Mouse (Mus musculus): Measurements from ENCODE around the gene Drd1. TPM values are rescaled to one million over a fixed set of nuclear protein-coding genes. Genes with fewer than 3 reads are reported as not detected.
A peak's percentile ranks its signal among the peaks of the same experiment; 100 is the strongest.

Gene Drd1
- polyA plus RNA-seq (2016; fragmentation: Nextera tagmentation; extraction: Ambion mirVana): 0.61 and 0.86 TPM in 2 replicates

DNA sequence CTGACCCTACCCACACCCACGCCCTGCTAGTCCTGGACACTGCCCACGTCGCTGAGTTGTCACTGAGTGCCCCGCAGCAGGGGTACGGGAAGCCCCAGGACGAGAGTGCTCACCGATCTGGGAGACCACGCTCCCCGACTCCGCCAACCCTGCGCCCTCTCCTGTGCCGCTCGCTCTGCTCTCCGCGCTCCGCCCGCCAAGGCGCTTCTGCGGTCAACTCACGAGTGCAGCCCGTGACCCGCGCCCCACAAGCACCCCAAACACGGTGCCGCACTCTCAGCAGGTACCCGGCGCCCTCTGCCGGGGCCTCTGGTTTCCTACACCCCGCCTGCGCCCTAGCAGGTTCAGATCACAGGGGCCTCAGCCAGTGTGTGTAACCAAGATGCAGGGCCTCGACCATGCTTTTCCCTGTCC, at the start of gene Drd1:
Gene Drd1, minus strand, starts transcription at position 258 of the 414 bp plus-strand sequence.
- H3K27me3 ChIP-seq (ENCODE audit: insufficient read depth, poor library complexity, severe bottlenecking): peaks cover 37% of the 10 kb centered on the region
- under 1% methylated on average over 31 of the region's 31 CpGs for WGBS
- peak within 1 kb of the TSS; percentile 66; the same call in 1 of the 2 replicates for H3K27ac ChIP-seq
- peak within 1 kb of the TSS; percentile 68 for H3K4me3 ChIP-seq
- peaks cover 15% of the 10 kb centered on the region for H3K4me1 ChIP-seq (replicated peaks)
- H3K9me3 ChIP-seq: no peaks in the 10 kb centered on the region
- peak; percentile 75 for DNase-seq (ENCODE audit: low spot score)
- H3K36me3 ChIP-seq: no peaks in the 10 kb centered on the region

DNA sequence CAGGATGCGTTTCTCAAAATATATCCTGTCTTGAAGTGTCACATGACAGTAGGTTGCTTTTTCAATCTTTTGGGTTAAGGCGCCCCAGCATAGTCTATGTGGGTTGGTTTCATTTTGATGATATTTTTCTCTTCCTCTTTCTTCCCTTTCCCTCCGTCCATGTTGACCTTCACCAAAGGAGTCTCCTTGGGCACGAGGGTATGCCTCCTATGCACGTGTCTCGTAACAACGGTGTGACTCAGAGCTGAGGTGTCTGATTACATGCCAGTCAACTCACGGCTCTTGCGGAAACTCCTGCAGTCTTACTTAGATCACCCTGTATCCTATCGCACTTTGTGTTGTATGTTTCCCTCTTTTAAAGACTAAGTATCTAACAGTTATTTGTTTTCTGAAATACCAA, 48.4 kb upstream of the Drd1 start:
- peaks cover 81% of the 10 kb centered on the region for H3K36me3 ChIP-seq
- no peak overlapping the region for H3K27ac ChIP-seq
- no peak for DNase-seq (ENCODE audit: low spot score)
- no peaks in the 10 kb centered on the region for H3K9me3 ChIP-seq
- H3K4me1 ChIP-seq (replicated peaks): no peaks in the 10 kb centered on the region
- WGBS: 82% methylated on average over 10 of the region's 10 CpGs
- no peaks in the 10 kb centered on the region for H3K27me3 ChIP-seq (ENCODE audit: insufficient read depth, poor library complexity, severe bottlenecking)
- no peak overlapping the region for H3K4me3 ChIP-seq

DNA sequence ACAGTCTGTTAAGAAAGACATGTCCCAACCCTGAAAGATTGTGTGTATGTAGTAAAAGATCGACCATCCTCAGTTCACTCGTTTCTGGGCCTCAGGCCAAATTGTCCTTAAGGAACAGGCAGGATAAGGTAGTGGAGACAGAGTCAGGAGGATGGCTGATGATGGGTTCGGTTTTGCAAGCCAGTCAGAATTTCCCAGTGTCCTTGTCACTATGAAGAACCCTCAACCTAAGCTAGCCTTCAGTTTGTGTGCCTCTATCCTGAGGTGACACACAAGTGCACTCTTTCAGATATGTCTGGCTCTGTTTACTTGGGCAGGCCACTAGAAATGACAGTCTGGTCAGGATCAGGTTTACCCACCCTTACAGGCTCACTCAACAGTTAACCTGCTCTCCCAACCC, 47.8 kb upstream of the Drd1 start:
- peaks cover 80% of the 10 kb centered on the region for H3K36me3 ChIP-seq

DNA sequence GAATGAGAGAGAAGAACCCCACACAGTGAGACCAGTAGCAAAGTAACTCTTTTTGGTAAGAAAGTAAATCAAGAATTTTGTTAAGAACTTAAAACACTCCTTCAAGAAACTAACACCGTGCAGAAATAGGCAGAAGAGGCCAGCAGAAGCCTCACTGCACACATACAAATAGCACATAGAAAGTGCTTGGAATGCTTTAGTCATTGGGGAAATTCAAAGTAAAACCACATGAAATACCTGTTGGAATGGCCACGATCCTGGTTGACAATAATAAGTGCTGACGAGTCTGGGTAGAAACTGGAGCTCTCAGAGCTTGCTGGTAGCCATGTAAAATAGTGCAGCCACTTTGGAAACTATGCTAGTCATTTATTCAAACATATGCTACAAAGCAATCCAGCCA, 46.6 kb upstream of the Drd1 start:
- 93% methylated on average over 3 of the region's 3 CpGs for WGBS
- no peaks in the 10 kb centered on the region for H3K9me3 ChIP-seq
- H3K4me1 ChIP-seq (replicated peaks): no peaks in the 10 kb centered on the region
- peaks cover 82% of the 10 kb centered on the region for H3K36me3 ChIP-seq
- H3K4me3 ChIP-seq: no peak overlapping the region
- H3K27me3 ChIP-seq (ENCODE audit: insufficient read depth, poor library complexity, severe bottlenecking): no peaks in the 10 kb centered on the region
- no peak overlapping the region for H3K27ac ChIP-seq
- DNase-seq (ENCODE audit: low spot score): no peak

More for the DNA sequence above, 47.8 kb upstream of the Drd1 start:
- H3K27me3 ChIP-seq (ENCODE audit: insufficient read depth, poor library complexity, severe bottlenecking): no peaks in the 10 kb centered on the region
- WGBS: 93% methylated on average over 3 of the region's 3 CpGs
- H3K9me3 ChIP-seq: no peaks in the 10 kb centered on the region
- H3K27ac ChIP-seq: no peak overlapping the region
- H3K4me1 ChIP-seq (replicated peaks): no peaks in the 10 kb centered on the region
- no peak overlapping the region for H3K4me3 ChIP-seq
- DNase-seq (ENCODE audit: low spot score): no peak

DNA sequence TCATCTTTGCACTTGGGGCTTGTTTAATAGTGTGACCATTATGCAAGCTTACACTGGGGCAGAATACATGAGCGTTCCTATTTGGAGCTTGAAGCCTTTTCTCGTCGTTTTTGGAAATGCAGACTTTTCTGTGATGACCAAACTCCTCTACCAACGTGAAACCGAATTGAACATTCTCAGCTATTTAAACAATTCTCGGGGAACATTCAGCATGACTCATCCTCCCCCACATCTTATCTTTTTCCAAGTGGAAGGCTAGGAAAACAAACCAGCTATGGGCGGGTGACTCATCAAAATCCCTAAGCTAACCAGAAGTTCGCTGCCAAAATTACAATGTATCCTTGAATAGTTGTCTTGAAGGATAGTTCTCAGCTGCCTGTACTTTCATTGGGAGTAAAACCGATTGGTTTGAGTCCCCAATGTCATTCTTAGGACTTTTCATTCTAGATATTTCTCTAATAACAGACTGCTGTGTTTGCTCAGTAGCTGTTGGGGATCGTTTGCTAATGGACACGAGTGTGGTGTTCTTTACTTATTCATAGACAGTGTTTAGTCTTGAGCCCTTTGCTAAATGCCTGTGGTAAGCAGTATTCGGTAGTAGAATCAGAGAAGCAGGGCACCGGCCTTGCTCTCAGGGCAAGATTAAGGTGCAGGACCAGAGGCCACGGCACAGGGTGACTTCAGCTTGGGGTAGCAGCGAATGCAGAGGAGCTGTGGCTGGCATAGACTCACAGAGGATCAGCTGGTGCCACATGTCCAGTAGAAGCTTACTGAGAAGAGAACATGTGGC, 45.7 kb upstream of the Drd1 start:
- no peaks in the 10 kb centered on the region for H3K4me1 ChIP-seq (replicated peaks)
- H3K4me3 ChIP-seq: no peak overlapping the region
- no peaks in the 10 kb centered on the region for H3K27me3 ChIP-seq (ENCODE audit: insufficient read depth, poor library complexity, severe bottlenecking)
- peaks cover 81% of the 10 kb centered on the region for H3K36me3 ChIP-seq
- H3K27ac ChIP-seq: no peak overlapping the region
- no peaks in the 10 kb centered on the region for H3K9me3 ChIP-seq
- DNase-seq (ENCODE audit: low spot score): no peak
- whole genome bisulfite sequencing: 93% methylated on average over 15 of the region's 15 CpGs

DNA sequence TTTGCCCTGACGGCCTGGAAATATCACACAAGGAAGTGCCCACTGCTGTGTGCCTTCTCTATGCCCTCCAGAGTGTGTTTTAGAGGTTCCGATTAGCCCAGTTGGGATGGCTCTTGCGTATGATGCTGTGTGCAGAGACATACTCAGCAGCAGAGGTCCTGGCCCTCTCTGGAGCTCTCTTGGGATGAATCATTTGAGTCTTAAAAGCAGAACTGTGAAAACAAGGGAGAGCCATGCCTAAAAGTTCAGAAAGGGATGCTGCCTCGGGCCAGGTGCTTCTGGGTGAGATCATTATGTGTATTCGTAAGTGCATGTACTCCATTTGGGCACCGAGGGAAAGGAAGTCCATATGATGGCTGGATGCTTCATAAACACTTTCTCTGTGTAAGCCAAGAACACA, 42.3 kb upstream of the Drd1 start:
- no peak overlapping the region for H3K4me3 ChIP-seq
- 91% methylated on average over 6 of the region's 6 CpGs for WGBS

DNA sequence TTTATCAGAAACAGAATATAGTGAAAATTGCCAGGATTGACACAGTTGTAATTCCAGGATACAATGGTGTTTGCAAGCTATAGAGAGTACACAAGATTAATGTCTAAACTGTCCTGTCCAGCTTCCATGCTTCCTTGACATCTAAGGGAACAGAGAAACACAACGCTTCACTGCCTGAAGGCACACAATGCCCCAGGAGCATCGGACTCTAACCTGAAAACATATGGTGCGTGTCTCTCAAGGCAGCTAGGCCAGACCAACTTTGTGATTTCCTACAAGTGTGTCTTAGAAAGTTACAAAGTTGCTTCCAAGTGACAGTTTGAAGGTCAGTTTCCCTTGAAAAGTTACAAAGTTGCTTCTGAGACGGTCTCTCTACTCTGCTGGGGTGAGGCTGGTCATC, 41.7 kb upstream of the Drd1 start:
- no peak overlapping the region for H3K4me3 ChIP-seq
- no peaks in the 10 kb centered on the region for H3K9me3 ChIP-seq
- H3K4me1 ChIP-seq (replicated peaks): no peaks in the 10 kb centered on the region
- H3K27ac ChIP-seq: no peak overlapping the region
- H3K27me3 ChIP-seq (ENCODE audit: insufficient read depth, poor library complexity, severe bottlenecking): no peaks in the 10 kb centered on the region
- WGBS: 93% methylated on average over 4 of the region's 4 CpGs
- peaks cover 96% of the 10 kb centered on the region for H3K36me3 ChIP-seq
- DNase-seq (ENCODE audit: low spot score): no peak

More for the DNA sequence above, 42.3 kb upstream of the Drd1 start:
- peaks cover 94% of the 10 kb centered on the region for H3K36me3 ChIP-seq
- H3K27ac ChIP-seq: no peak overlapping the region
- no peaks in the 10 kb centered on the region for H3K9me3 ChIP-seq
- H3K27me3 ChIP-seq (ENCODE audit: insufficient read depth, poor library complexity, severe bottlenecking): no peaks in the 10 kb centered on the region
- no peaks in the 10 kb centered on the region for H3K4me1 ChIP-seq (replicated peaks)
- no peak for DNase-seq (ENCODE audit: low spot score)

DNA sequence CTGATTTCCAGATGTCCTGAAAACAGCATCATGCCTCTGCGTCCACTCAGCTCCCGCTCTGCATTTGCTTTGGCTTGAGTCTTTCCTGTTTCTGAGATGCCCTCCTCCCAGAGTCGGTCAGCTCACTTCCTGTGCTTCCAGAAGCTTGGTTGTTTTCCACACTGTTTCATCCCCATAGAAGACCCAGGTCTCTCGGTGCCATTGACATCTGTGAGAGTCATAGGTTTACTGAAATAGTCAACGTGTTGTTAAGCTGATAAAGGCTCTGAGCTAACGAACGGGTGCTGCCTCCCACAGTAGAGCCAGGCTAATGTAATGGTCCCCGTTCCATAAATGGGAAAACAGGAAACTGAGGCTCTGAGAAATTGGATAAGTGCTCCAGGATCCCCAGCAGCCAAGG, 40.2 kb upstream of the Drd1 start:
- H3K4me1 ChIP-seq (replicated peaks): no peaks in the 10 kb centered on the region
- H3K4me3 ChIP-seq: no peak overlapping the region
- no peak for DNase-seq (ENCODE audit: low spot score)
- 91% methylated on average over 8 of the region's 8 CpGs for WGBS
- H3K36me3 ChIP-seq: peaks cover 98% of the 10 kb centered on the region
- H3K9me3 ChIP-seq: no peaks in the 10 kb centered on the region
- H3K27me3 ChIP-seq (ENCODE audit: insufficient read depth, poor library complexity, severe bottlenecking): no peaks in the 10 kb centered on the region
- H3K27ac ChIP-seq: no peak overlapping the region

DNA sequence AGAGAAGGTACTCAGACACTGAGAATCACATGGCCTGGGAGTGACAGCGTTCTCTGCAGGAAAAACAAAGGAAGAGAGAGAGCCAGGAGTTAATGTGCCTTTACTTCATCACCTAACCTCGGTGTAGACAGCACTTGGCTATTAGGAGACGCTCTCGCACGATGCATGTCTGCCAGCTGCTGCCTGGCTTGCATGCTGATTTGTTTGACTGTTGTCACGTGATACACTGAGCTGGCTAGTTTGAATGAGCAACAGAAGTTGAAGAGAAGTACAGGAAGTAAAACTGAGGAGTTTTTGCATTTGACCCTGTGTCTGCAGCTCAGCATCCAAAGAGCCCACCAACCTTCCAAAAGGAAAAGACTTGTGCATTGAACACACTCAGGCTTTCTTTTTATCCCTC, 39.5 kb upstream of the Drd1 start:
- Histone ChIP-seq H3K4me1 (replicated peaks) (no peaks in the 10 kb centered on the region), H3K4me3 (no peak overlapping the region), H3K9me3 (no peaks in the 10 kb centered on the region), H3K27ac (no peak overlapping the region), H3K27me3 (ENCODE audit: insufficient read depth, poor library complexity, severe bottlenecking) (no peaks in the 10 kb centered on the region), H3K36me3 (peaks cover 97% of the 10 kb centered on the region)
- WGBS: 82% methylated on average over 6 of the region's 6 CpGs
- DNase-seq (ENCODE audit: low spot score): no peak

DNA sequence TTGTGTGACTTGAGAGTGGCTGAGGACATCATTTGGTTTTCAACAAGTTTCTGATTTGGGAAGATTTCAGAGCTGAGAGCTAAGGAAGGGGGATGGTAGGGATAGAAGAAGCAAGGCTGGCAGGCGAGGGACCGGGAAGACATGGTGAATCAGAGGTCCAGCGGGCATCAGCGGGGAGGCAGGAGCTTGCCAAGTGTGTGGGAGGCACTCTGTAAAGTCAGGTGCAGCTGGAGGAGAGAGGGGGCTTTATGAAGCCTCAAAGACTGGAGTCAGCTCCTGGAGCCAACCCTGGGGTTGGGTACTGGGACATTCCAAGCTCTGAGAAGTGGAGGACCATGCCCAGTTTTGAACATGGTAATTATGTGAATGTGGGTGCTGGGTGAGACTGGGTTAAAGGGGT, 38.8 kb upstream of the Drd1 start:
- H3K36me3 ChIP-seq: peaks cover 97% of the 10 kb centered on the region
- no peaks in the 10 kb centered on the region for H3K27me3 ChIP-seq (ENCODE audit: insufficient read depth, poor library complexity, severe bottlenecking)
- H3K4me3 ChIP-seq: no peak overlapping the region
- DNase-seq (ENCODE audit: low spot score): no peak
- WGBS: 97% methylated on average over 4 of the region's 4 CpGs
- no peaks in the 10 kb centered on the region for H3K9me3 ChIP-seq
- H3K27ac ChIP-seq: no peak overlapping the region
- no peaks in the 10 kb centered on the region for H3K4me1 ChIP-seq (replicated peaks)

DNA sequence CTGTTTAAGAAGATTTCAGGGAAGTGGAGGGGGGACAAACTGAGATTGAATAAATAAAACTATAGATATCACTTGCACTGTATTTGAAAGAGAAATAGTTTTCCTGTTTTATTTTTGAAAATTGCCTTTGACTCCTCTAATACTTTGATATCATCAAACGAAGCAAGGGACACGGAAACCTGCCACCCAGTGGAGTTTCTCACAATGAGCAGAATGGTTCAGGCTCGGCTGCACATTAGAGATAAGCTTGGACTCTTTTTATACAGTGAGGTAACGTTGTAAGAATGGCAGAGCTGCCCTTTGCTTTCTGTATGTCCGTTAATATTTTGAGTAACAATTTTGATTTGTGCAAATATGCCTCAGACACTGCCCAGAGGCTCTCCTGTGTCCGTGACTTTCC, 36.2 kb upstream of the Drd1 start:
- Histone ChIP-seq H3K4me1 (replicated peaks) (no peaks in the 10 kb centered on the region), H3K36me3 (peaks cover 98% of the 10 kb centered on the region), H3K9me3 (no peaks in the 10 kb centered on the region), H3K4me3 (no peak overlapping the region), H3K27ac (no peak overlapping the region), H3K27me3 (ENCODE audit: insufficient read depth, poor library complexity, severe bottlenecking) (no peaks in the 10 kb centered on the region)
- 90% methylated on average over 6 of the region's 6 CpGs for whole genome bisulfite sequencing
- no peak for DNase-seq (ENCODE audit: low spot score)

DNA sequence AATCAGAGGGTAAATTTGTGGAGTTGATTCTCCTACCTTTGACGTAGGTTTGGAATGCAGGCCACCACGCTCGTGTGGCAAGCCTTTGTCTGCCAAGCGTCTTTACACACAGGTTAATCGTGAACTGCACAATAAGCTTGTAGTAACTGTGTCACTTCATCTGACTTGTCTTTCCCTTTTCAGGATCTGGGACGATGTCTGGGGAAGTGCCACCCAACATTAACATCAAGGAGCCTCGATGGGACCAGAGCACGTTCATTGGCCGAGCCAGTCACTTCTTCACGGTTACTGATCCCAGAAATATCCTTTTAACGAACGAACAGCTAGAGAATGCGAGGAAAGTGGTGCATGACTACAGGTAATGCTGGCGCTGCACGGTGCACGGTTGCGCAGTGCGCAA, 29.8 kb upstream of the Drd1 start:
- peaks cover 13% of the 10 kb centered on the region; the same call in 1 of the 2 replicates for H3K4me1 ChIP-seq (replicated peaks)
- no peak for DNase-seq (ENCODE audit: low spot score)
- WGBS: 93% methylated on average over 18 of the region's 18 CpGs
- no peak overlapping the region for H3K27ac ChIP-seq
- no peaks in the 10 kb centered on the region for H3K9me3 ChIP-seq
- H3K36me3 ChIP-seq: peaks cover 52% of the 10 kb centered on the region
- no peak overlapping the region for H3K4me3 ChIP-seq
- no peaks in the 10 kb centered on the region for H3K27me3 ChIP-seq (ENCODE audit: insufficient read depth, poor library complexity, severe bottlenecking)

DNA sequence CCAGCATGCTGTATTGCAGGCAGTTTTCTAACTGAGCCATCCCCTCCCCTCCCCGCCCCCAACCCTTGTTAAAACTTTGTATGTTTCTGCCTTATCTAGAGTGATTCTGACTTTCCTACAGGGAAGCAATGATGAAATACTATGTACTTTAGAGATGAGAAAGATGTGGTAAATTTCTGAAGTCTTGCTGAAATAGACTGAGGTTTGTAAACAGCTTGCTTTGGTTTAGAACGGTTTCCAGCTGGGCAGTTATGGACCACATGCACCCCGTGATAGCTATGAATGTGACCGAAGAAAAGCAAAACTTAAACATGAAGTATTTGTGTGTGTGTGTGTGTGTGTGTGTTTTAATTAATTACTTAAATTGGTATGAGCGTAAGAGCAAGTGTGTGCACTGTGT, 29.3 kb upstream of the Drd1 start:
- H3K4me1 ChIP-seq (replicated peaks): peaks cover 17% of the 10 kb centered on the region; the same call in 1 of the 2 replicates
- H3K9me3 ChIP-seq: no peaks in the 10 kb centered on the region
- no peak overlapping the region for H3K4me3 ChIP-seq
- 93% methylated on average over 5 of the region's 5 CpGs for WGBS
- H3K36me3 ChIP-seq: peaks cover 49% of the 10 kb centered on the region
- DNase-seq (ENCODE audit: low spot score): no peak
- H3K27ac ChIP-seq: no peak overlapping the region
- no peaks in the 10 kb centered on the region for H3K27me3 ChIP-seq (ENCODE audit: insufficient read depth, poor library complexity, severe bottlenecking)

Data from hindbrain, embryonic 10.5 days (tissue).